Mouse (Mus musculus) myocyte (in vitro differentiated cells): Measurements from ENCODE around the gene Slit3. TPM values are rescaled to one million over a fixed set of nuclear protein-coding genes. Genes with fewer than 3 reads are reported as not detected.

ENCODE experiments used
- H3K27me3 ChIP-seq: one replicate; pipeline ENCODE4 v1.6.1; 2011; ENCODE audit not compliant: control insufficient read depth, insufficient read depth, insufficient read length
- H3K36me3 ChIP-seq: one replicate; pipeline ENCODE4 v1.6.1; 2011; ENCODE audit not compliant: control insufficient read depth, insufficient read depth
- H3K4me2 ChIP-seq: one replicate; pipeline ENCODE4 v1.6.1; 2011; ENCODE audit warnings: low read depth, control low read depth
- H3K4me3 ChIP-seq: one replicate; pipeline ENCODE4 v1.5.1; 2011; ENCODE audit warnings: mild to moderate bottlenecking, control low read depth, moderate library complexity
- H3K79me2 ChIP-seq: one replicate; pipeline ENCODE4 v1.6.1; 2011; ENCODE audit not compliant: control insufficient read depth, insufficient read depth
- H3ac ChIP-seq: one replicate; pipeline ENCODE4 v1.6.1; 2011; ENCODE audit not compliant: control insufficient read depth, insufficient read length
- CEBPB ChIP-seq: IDR thresholded peaks from 2 replicates; pipeline ENCODE4 v1.6.1; 2011; ENCODE audit warnings: mild to moderate bottlenecking, moderate library complexity; ENCODE audit not compliant: poor library complexity, insufficient read depth, severe bottlenecking
- E2F4 ChIP-seq: IDR thresholded peaks from one replicate; pipeline ENCODE4 v1.6.1; 2011; ENCODE audit warnings: mild to moderate bottlenecking, control low read depth, moderate library complexity; ENCODE audit not compliant: insufficient read depth
- MAX ChIP-seq: IDR thresholded peaks from one replicate; pipeline ENCODE4 v1.6.1; 2011; ENCODE audit warnings: low read depth, mild to moderate bottlenecking, control low read depth
- MYOD1 ChIP-seq, 3 experiments: IDR thresholded peaks; one replicate each; pipeline ENCODE4 v1.6.1; 2011; ENCODE audit warnings: control low read depth in 2 of 3, low read depth in 2 of 3, mild to moderate bottlenecking in 2 of 3, moderate library complexity in 1 of 3; ENCODE audit not compliant: insufficient read length in 2 of 3, control insufficient read depth in 1 of 3
- MYOG ChIP-seq, 3 experiments: IDR thresholded peaks; one replicate each; pipeline ENCODE4 v1.6.1; 2011; ENCODE audit warnings: control low read depth in 2 of 3, low read depth in 2 of 3, mild to moderate bottlenecking in 2 of 3; ENCODE audit not compliant: insufficient read length in 2 of 3, control insufficient read depth in 1 of 3, insufficient read depth in 1 of 3
- POLR2A ChIP-seq: IDR thresholded peaks from one replicate; pipeline ENCODE4 v1.6.1; 2011; ENCODE audit warnings: low read depth, mild to moderate bottlenecking, control low read depth, moderate library complexity; ENCODE audit not compliant: insufficient read length
- POLR2AphosphoS2 ChIP-seq: IDR thresholded peaks from one replicate; pipeline ENCODE4 v1.6.1; 2011; ENCODE audit warnings: low read depth, control low read depth; ENCODE audit not compliant: insufficient read length
- REST ChIP-seq: IDR thresholded peaks from one replicate; pipeline ENCODE4 v1.6.1; 2011; ENCODE audit warnings: mild to moderate bottlenecking, control low read depth, moderate library complexity; ENCODE audit not compliant: insufficient read depth, insufficient read length
- SRF ChIP-seq: IDR thresholded peaks from one replicate; pipeline ENCODE4 v1.6.1; 2011; ENCODE audit warnings: low read depth; ENCODE audit not compliant: control insufficient read depth, insufficient read length
- TCF12 ChIP-seq: IDR thresholded peaks from one replicate; pipeline ENCODE4 v1.6.1; 2011; ENCODE audit warnings: mild to moderate bottlenecking, control low read depth; ENCODE audit not compliant: poor library complexity, insufficient read depth, severe bottlenecking
- TCF3 ChIP-seq: IDR thresholded peaks from one replicate; pipeline ENCODE4 v1.6.1; 2011; ENCODE audit warnings: low read depth, control low read depth; ENCODE audit not compliant: insufficient read length
- USF1 ChIP-seq: IDR thresholded peaks from one replicate; pipeline ENCODE4 v1.6.1; 2011; ENCODE audit warnings: low read depth, mild to moderate bottlenecking, control low read depth, moderate library complexity
- polyA plus RNA-seq: library from polyadenylated mRNA; unstranded; fragments of >200 nt; fragmentation: generic; extraction: Trizol; gene quantifications from one replicate; pipeline ENCODE4 v1.2.1, GENCODE M21; 2012; ENCODE audit warnings: missing spikeins

Slit3 gene
- polyA plus RNA-seq, 1 experiment = not detected

- TF ChIP-seq CEBPB (no peak), POLR2A (no peak), POLR2AphosphoS2 (no peak), MYOG (IDR thresholded peaks at IDR 0.05; ENCODE audit: control insufficient read depth in 1 of 3, insufficient read depth in 1 of 3, insufficient read length in 2 of 3, low read depth in 2 of 3) (no peak), SRF (no peak)
- Histone ChIP-seq H3K27me3 (no peaks in the 10 kb centered on the region), H3K36me3 (no peaks in the 10 kb centered on the region), H3K4me3 (no peak overlapping the region), H3ac (no peak overlapping the region), H3K79me2 (no peaks in the 10 kb centered on the region), H3K4me2 (no peak overlapping the region)
Measured at GRCm38 (mm10) chr11:35342486-35342885, 221.5 kb downstream of the Slit3 start.

GRCm38 (mm10) chr11:35345696-35346480 is 224.9 kb downstream of the Slit3 start:
- Histone ChIP-seq H3ac (no peak overlapping the region), H3K4me3 (no peak overlapping the region), H3K4me2 (no peak overlapping the region), H3K27me3 (no peaks in the 10 kb centered on the region), H3K36me3 (no peaks in the 10 kb centered on the region), H3K79me2 (no peaks in the 10 kb centered on the region)
- no peak for TF ChIP-seq MAX
- TF ChIP-seq MYOD1 (IDR thresholded peaks at IDR 0.05; ENCODE audit: control insufficient read depth in 1 of 3, insufficient read length in 2 of 3, low read depth in 2 of 3) = no peak
- TF ChIP-seq CEBPB = no peak
- no peak for TF ChIP-seq TCF12
- no peak for TF ChIP-seq POLR2A
- TF ChIP-seq SRF = no peak
- no peak for TF ChIP-seq USF1
- TF ChIP-seq E2F4 = no peak

DNA sequence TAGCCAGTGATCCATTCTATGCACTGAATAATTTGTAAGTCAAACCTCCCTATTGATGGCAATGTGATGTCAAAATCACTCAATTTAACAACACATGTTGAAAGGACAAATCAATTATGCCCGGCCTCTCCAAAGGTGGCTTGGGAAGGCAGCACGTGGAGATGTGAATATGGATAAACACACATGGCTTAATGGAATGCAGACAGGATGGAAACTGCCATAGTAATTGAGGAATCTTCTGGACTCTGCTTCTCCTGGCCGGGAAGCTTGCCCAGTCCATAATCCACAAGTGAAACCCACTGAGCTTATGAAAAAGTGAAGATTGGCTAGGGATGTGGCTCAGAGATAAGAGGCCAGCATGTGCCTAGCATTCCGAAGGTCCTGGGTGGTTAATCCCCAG is 227.1 kb downstream of the Slit3 start:
- TF ChIP-seq SRF (no peak), MAX (no peak), POLR2A (no peak)
- Histone ChIP-seq H3K27me3 (no peaks in the 10 kb centered on the region), H3K4me2 (no peak overlapping the region), H3K79me2 (no peaks in the 10 kb centered on the region), H3K36me3 (no peaks in the 10 kb centered on the region), H3ac (no peak overlapping the region), H3K4me3 (no peak overlapping the region)

GRCm38 (mm10) chr11:35350968-35351367 is 229.9 kb downstream of the Slit3 start:
- no peak overlapping the region for H3K4me2 ChIP-seq
- TF ChIP-seq MYOD1 (IDR thresholded peaks at IDR 0.05; ENCODE audit: control insufficient read depth in 1 of 3, insufficient read length in 2 of 3, low read depth in 2 of 3) = no peak
- no peak for TF ChIP-seq MAX
- no peak for TF ChIP-seq TCF3
- no peak for TF ChIP-seq TCF12
- TF ChIP-seq POLR2A = no peak
- no peaks in the 10 kb centered on the region for H3K36me3 ChIP-seq
- H3K4me3 ChIP-seq = no peak overlapping the region
- no peaks in the 10 kb centered on the region for H3K79me2 ChIP-seq
- H3K27me3 ChIP-seq = no peaks in the 10 kb centered on the region
- H3ac ChIP-seq = no peak overlapping the region

GRCm38 (mm10) chr11:35351376-35351775 is 230.4 kb downstream of the Slit3 start:
- H3K27me3 ChIP-seq = no peaks in the 10 kb centered on the region
- no peak overlapping the region for H3K4me2 ChIP-seq
- H3ac ChIP-seq = no peak overlapping the region
- H3K36me3 ChIP-seq = no peaks in the 10 kb centered on the region
- H3K79me2 ChIP-seq = no peaks in the 10 kb centered on the region
- TF ChIP-seq USF1 = no peak
- no peak for TF ChIP-seq REST
- no peak for TF ChIP-seq E2F4
- no peak for TF ChIP-seq SRF
- no peak for TF ChIP-seq TCF3
- TF ChIP-seq POLR2A = no peak
- no peak for TF ChIP-seq MYOG (IDR thresholded peaks at IDR 0.05; ENCODE audit: control insufficient read depth in 1 of 3, insufficient read depth in 1 of 3, insufficient read length in 2 of 3, low read depth in 2 of 3)
- no peak for TF ChIP-seq TCF12
- TF ChIP-seq CEBPB = no peak
- TF ChIP-seq MYOD1 (IDR thresholded peaks at IDR 0.05; ENCODE audit: control insufficient read depth in 1 of 3, insufficient read length in 2 of 3, low read depth in 2 of 3) = no peak
- TF ChIP-seq MAX = no peak
- TF ChIP-seq POLR2AphosphoS2 = no peak
- H3K4me3 ChIP-seq = no peak overlapping the region

- H3K79me2 ChIP-seq = no peaks in the 10 kb centered on the region
- TF ChIP-seq REST = no peak
- no peak for TF ChIP-seq E2F4
- TF ChIP-seq TCF3 = no peak
- no peak for TF ChIP-seq SRF
- TF ChIP-seq MYOG (IDR thresholded peaks at IDR 0.05; ENCODE audit: control insufficient read depth in 1 of 3, insufficient read depth in 1 of 3, insufficient read length in 2 of 3, low read depth in 2 of 3) = no peak
- TF ChIP-seq TCF12 = no peak
- no peak for TF ChIP-seq CEBPB
- TF ChIP-seq POLR2A = no peak
- TF ChIP-seq USF1 = no peak
- TF ChIP-seq MYOD1 (IDR thresholded peaks at IDR 0.05; ENCODE audit: control insufficient read depth in 1 of 3, insufficient read length in 2 of 3, low read depth in 2 of 3) = no peak
- no peak for TF ChIP-seq POLR2AphosphoS2
- TF ChIP-seq MAX = no peak
- H3K4me2 ChIP-seq = no peak overlapping the region
- H3K4me3 ChIP-seq = no peak overlapping the region
- H3K27me3 ChIP-seq = no peaks in the 10 kb centered on the region
- no peaks in the 10 kb centered on the region for H3K36me3 ChIP-seq
- H3ac ChIP-seq = no peak overlapping the region
Measured at GRCm38 (mm10) chr11:35355811-35356210, 234.8 kb downstream of the Slit3 start.
